Mouse (Mus musculus) thymus, postnatal 36 days (tissue): ENCODE measurements around the gene Aig1.

Source experiments
- DNase-seq, 2 experiments: peaks; one replicate each; pipeline ENCODE4 v3.0.0; 2022; ENCODE audit warnings: mixed read lengths in 2 of 2

The Aig1 gene

GRCm38 (mm10) chr10:13600926-13601325, 267.9 kb downstream of the Aig1 start:
- DNase-seq: no peak

GRCm38 (mm10) chr10:13597491-13597890, 271.3 kb downstream of the Aig1 start:
- no peak for DNase-seq
